Mouse (Mus musculus): Measurements from ENCODE around the gene Gpr179. TPM values are rescaled to one million over a fixed set of nuclear protein-coding genes. Genes with fewer than 3 reads are reported as not detected.

The Gpr179 gene
- polyA plus RNA-seq, 1 experiment: 0.21 TPM

- TF ChIP-seq CTCF (IDR thresholded peaks at IDR 0.05; ENCODE audit: extremely low read depth, insufficient read depth, low read length): no peak
- no peak for TF ChIP-seq POLR2A (IDR thresholded peaks at IDR 0.05; ENCODE audit: extremely low read depth, insufficient read depth, low read length)
- H3K4me1 ChIP-seq (ENCODE audit: control insufficient read depth, insufficient read depth, low read length): no peaks in the 10 kb centered on the region; the same call in 1 of the 2 replicates
Measured at GRCm38 (mm10) chr11:97284854-97285253, 67.0 kb downstream of the Gpr179 start.

DNA sequence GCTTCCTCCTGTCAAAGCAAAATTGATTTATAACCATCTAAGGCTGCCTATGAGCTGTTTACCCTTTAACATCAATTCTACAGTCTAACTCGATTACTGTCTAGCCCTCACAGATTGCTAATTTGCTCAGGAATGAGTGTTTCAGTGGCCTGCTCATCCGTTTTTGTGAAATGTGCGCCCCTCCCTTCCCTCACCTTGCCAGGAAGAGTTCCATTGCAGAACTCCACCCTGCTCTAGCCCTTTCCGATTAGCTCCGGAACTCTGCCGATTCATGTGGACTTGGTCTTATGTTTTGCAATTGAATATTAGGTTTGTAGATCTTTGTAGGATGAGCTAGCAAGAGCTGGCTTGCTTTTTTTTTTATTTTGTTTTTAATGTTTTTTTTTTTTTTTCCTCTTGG, 69.7 kb downstream of the Gpr179 start:
- TF ChIP-seq POLR2A (IDR thresholded peaks at IDR 0.05; ENCODE audit: extremely low read depth, insufficient read depth, low read length) (no peak), CTCF (IDR thresholded peaks at IDR 0.05; ENCODE audit: extremely low read depth, insufficient read depth, low read length) (no peak)

More at GRCm38 (mm10) chr11:97284854-97285253, 67.0 kb downstream of the Gpr179 start:
- no peak overlapping the region for H3K27ac ChIP-seq (ENCODE audit: insufficient read depth, low read length)
- no peak overlapping the region for H3K4me3 ChIP-seq (ENCODE audit: insufficient read depth, low read length)

More for the DNA sequence above, 69.7 kb downstream of the Gpr179 start:
- Histone ChIP-seq H3K27ac (ENCODE audit: insufficient read depth, low read length) (no peak overlapping the region), H3K4me3 (ENCODE audit: insufficient read depth, low read length) (no peak overlapping the region), H3K4me1 (ENCODE audit: control insufficient read depth, insufficient read depth, low read length) (peaks cover 2% of the 10 kb centered on the region; the same call in 1 of the 2 replicates)

Other genes starting within 250 kb of the Gpr179 start
- gene Tbx21, start 236.7 kb downstream of the Gpr179 start, polyA plus RNA-seq (2012; rRNA removed): 0.10 and 0.11 TPM in 2 replicates
- 54.5 and 59.5 TPM in 2 replicates for gene Tbkbp1, start 200.6 kb downstream of the Gpr179 start, polyA plus RNA-seq (2012; rRNA removed)
- gene Kpnb1, start 164.2 kb downstream of the Gpr179 start, polyA plus RNA-seq (2012; rRNA removed): 73.2 and 76.8 TPM in 2 replicates
- 81.2 and 88.0 TPM in 2 replicates for gene Npepps, start 71.4 kb downstream of the Gpr179 start, polyA plus RNA-seq (2012; rRNA removed)
- 27.7 and 29.5 TPM in 2 replicates for gene Mrpl45, start 36.4 kb downstream of the Gpr179 start, polyA plus RNA-seq (2012; rRNA removed)
- 47.9 and 49.7 TPM in 2 replicates for gene Socs7, start 10.5 kb upstream of the Gpr179 start, polyA plus RNA-seq (2012; rRNA removed)
- 70.2 and 71.5 TPM in 2 replicates for gene Arhgap23, start 63.5 kb upstream of the Gpr179 start, polyA plus RNA-seq (2012; rRNA removed)
- 0.06 TPM in 1 of 2 replicates, not detected in the other for gene 4933428G20Rik, start 148.3 kb upstream of the Gpr179 start, polyA plus RNA-seq (2012; rRNA removed)
- 141 and 146 TPM in 2 replicates for gene Srcin1, start 224.1 kb upstream of the Gpr179 start, polyA plus RNA-seq (2012; rRNA removed)